Mouse (Mus musculus): ENCODE results near the gene Pard3.

- TF ChIP-seq POLR2A (IDR thresholded peaks at IDR 0.05; ENCODE audit: extremely low read depth, insufficient read depth, low read length), result no peak
- no peak for TF ChIP-seq CTCF (IDR thresholded peaks at IDR 0.05; ENCODE audit: extremely low read depth, insufficient read depth, low read length)
Observed at GRCm38 (mm10) chr8:127315811-127316210, 252.1 kb downstream of the Pard3 start.
